Mouse (Mus musculus): Measurements from ENCODE around the gene Dll1. TPM values are rescaled to one million over a fixed set of nuclear protein-coding genes. Genes with fewer than 3 reads are reported as not detected.
A peak's percentile ranks its signal among the peaks of the same experiment; 100 is the strongest.

Gene Dll1
- polyA plus RNA-seq, 1 experiment from 2014 or later, result 8.2 TPM

- ATAC-seq (no peak), DNase-seq (ENCODE audit: low spot score) (no peak)
- no peak for TF ChIP-seq CTCF (IDR thresholded peaks at IDR 0.05)
- no peak for TF ChIP-seq EP300 (IDR thresholded peaks at IDR 0.05)
- Histone ChIP-seq H3K27ac (ENCODE audit: low read length) (no peak overlapping the region), H3K4me3 (ENCODE audit: low read depth, low read length) (peak overlapping the region; percentile 37), H3K9me3 (ENCODE audit: low read length) (no peaks in the 10 kb centered on the region), H3K4me1 (ENCODE audit: insufficient read depth, low read depth, low read length) (peaks cover 4% of the 10 kb centered on the region; the same call in 1 of the 2 replicates), H3K36me3 (ENCODE audit: insufficient read depth, low read length) (no peaks in the 10 kb centered on the region), H3K9ac (replicated peaks; ENCODE audit: low read depth) (no peak overlapping the region; the same call in 1 of the 2 replicates), H3K27me3 (replicated peaks; ENCODE audit: insufficient read depth, low read length) (peaks cover 38% of the 10 kb centered on the region), H3K4me2 (replicated peaks; ENCODE audit: low read depth, low read length) (peak overlapping the region; percentile 70)
- WGBS, result 19% methylated on average over 22 of the region's 22 CpGs
Measured at GRCm38 (mm10) chr17:15381092-15381860, 4.6 kb upstream of the Dll1 start.

DNA sequence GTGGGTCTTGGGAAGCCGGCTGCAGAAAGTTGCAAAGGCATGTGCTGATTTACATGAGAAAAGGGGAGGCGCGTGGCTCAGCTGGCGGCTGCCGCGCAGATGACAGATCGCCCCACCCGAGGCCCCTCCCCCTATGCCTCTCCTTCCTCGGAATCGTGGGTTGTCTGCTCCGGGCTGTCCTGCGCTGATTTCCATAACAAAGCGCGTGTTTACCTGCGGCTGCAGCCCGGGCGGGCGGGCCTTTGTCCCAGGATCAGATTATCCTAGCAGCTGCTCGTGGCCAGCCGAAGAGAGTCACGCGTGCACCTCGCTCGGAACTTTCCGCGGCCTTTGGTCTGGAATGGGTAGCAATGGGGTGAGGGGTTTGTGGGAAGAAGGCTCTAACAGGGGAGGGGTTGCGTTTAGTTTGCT is 4.0 kb upstream of the Dll1 start:
- TF ChIP-seq EP300 (IDR thresholded peaks at IDR 0.05), result no peak
- TF ChIP-seq CTCF (IDR thresholded peaks at IDR 0.05), result no peak
- WGBS, result under 1% methylated on average over 27 of the region's 27 CpGs
- H3K27ac ChIP-seq (ENCODE audit: low read length), result no peak overlapping the region
- no peak; the same call in 1 of the 2 replicates for ATAC-seq
- H3K9me3 ChIP-seq (ENCODE audit: low read length), result no peaks in the 10 kb centered on the region
- peaks cover 38% of the 10 kb centered on the region for H3K27me3 ChIP-seq (replicated peaks; ENCODE audit: insufficient read depth, low read length)
- no peaks in the 10 kb centered on the region for H3K36me3 ChIP-seq (ENCODE audit: insufficient read depth, low read length)
- DNase-seq (ENCODE audit: low spot score), result peak; percentile 54
- H3K4me3 ChIP-seq (ENCODE audit: low read depth, low read length), result peak overlapping the region; percentile 37
- H3K4me2 ChIP-seq (replicated peaks; ENCODE audit: low read depth, low read length), result peak overlapping the region; percentile 70
- no peak overlapping the region for H3K9ac ChIP-seq (replicated peaks; ENCODE audit: low read depth)
- H3K4me1 ChIP-seq (ENCODE audit: insufficient read depth, low read depth, low read length), result peaks cover 4% of the 10 kb centered on the region; the same call in 1 of the 2 replicates

GRCm38 (mm10) chr17:15379741-15380526 is 3.3 kb upstream of the Dll1 start:
- Histone ChIP-seq H3K4me1 (ENCODE audit: insufficient read depth, low read depth, low read length) (peaks cover 4% of the 10 kb centered on the region; the same call in 1 of the 2 replicates), H3K36me3 (ENCODE audit: insufficient read depth, low read length) (no peaks in the 10 kb centered on the region), H3K27ac (ENCODE audit: low read length) (no peak overlapping the region), H3K9me3 (ENCODE audit: low read length) (no peaks in the 10 kb centered on the region), H3K27me3 (replicated peaks; ENCODE audit: insufficient read depth, low read length) (peaks cover 40% of the 10 kb centered on the region), H3K4me2 (replicated peaks; ENCODE audit: low read depth, low read length) (peak overlapping the region; percentile 70), H3K9ac (replicated peaks; ENCODE audit: low read depth) (no peak overlapping the region), H3K4me3 (ENCODE audit: low read depth, low read length) (peak overlapping the region; percentile 37)
- DNase-seq (ENCODE audit: low spot score), result no peak
- 14% methylated on average over 17 of the region's 17 CpGs for WGBS
- TF ChIP-seq CTCF (IDR thresholded peaks at IDR 0.05) (no peak), EP300 (IDR thresholded peaks at IDR 0.05) (no peak)
- no peak for ATAC-seq

DNA sequence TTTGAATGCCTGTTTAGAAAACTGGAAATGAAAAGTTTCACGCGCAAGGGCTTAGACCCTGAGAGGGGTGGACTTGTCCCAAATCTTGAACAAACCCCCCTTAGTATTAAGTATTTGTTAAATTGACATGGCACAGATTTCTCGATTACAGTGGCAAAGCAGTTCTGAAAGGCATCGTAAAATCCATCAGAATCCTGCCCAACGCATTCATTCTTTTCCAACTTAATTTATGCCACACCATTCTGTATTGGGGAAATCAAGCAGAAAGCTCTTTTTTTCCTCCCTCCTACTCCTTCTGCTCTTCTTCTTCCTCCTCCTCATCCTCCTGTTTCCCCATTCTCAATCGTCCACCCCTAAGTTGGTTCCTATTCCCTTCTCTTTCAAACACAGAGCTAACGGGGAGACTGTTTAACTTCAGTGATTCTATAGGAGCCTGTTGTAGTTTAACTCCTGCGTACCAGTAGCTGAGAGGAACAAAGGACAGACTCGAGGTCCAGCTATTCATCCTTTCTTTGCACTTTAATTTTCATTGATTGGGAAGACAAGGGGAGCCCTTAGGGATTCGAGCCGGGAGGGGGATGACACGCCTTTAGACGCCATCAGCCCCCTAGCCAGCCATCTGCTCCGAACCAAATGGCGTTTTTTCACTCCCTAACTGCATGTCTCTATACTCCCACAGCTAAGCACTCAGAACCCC is 1.9 kb upstream of the Dll1 start:
- 23% methylated on average over 15 of the region's 15 CpGs for WGBS
- DNase-seq (ENCODE audit: low spot score), result no peak
- Histone ChIP-seq H3K27me3 (replicated peaks; ENCODE audit: insufficient read depth, low read length) (peaks cover 48% of the 10 kb centered on the region), H3K9me3 (ENCODE audit: low read length) (no peaks in the 10 kb centered on the region), H3K4me3 (ENCODE audit: low read depth, low read length) (no peak overlapping the region), H3K4me1 (ENCODE audit: insufficient read depth, low read depth, low read length) (peaks cover 4% of the 10 kb centered on the region; the same call in 1 of the 2 replicates), H3K4me2 (replicated peaks; ENCODE audit: low read depth, low read length) (no peak overlapping the region), H3K36me3 (ENCODE audit: insufficient read depth, low read length) (no peaks in the 10 kb centered on the region), H3K27ac (ENCODE audit: low read length) (no peak overlapping the region), H3K9ac (replicated peaks; ENCODE audit: low read depth) (no peak overlapping the region)
- TF ChIP-seq EP300 (IDR thresholded peaks at IDR 0.05) (no peak), CTCF (IDR thresholded peaks at IDR 0.05) (no peak)
- no peak for ATAC-seq

- peak; percentile 36 for ATAC-seq
- Histone ChIP-seq H3K4me3 (ENCODE audit: low read depth, low read length) (no peak overlapping the region), H3K9ac (replicated peaks; ENCODE audit: low read depth) (no peak overlapping the region), H3K27ac (ENCODE audit: low read length) (no peak overlapping the region), H3K36me3 (ENCODE audit: insufficient read depth, low read length) (no peaks in the 10 kb centered on the region), H3K4me1 (ENCODE audit: insufficient read depth, low read depth, low read length) (peaks cover 4% of the 10 kb centered on the region; the same call in 1 of the 2 replicates), H3K27me3 (replicated peaks; ENCODE audit: insufficient read depth, low read length) (peaks cover 53% of the 10 kb centered on the region), H3K4me2 (replicated peaks; ENCODE audit: low read depth, low read length) (no peak overlapping the region), H3K9me3 (ENCODE audit: low read length) (no peaks in the 10 kb centered on the region)
- DNase-seq (ENCODE audit: low spot score), result peak; percentile 79
- 4% methylated on average over 1 of the region's 1 CpGs for WGBS
- TF ChIP-seq CTCF (IDR thresholded peaks at IDR 0.05) (peak; percentile 83), EP300 (IDR thresholded peaks at IDR 0.05) (no peak)
Measured at GRCm38 (mm10) chr17:15377901-15378300, 1.2 kb upstream of the Dll1 start.
